Mouse (Mus musculus): ENCODE measurements at regions not wholly inside any gene's neighbourhood (a gene's known extent, or its start where the extent isn't known, plus 50 kb on each side); places are given as distances from the start of the nearest gene placed in this dataset.

- no peak for DNase-seq
Observed at GRCm38 (mm10) chr8:92302694-92303093, 54.7 kb upstream of the Irx5 start.

- DNase-seq = no peak
Observed at GRCm38 (mm10) chr8:92301029-92301428, 56.4 kb upstream of the Irx5 start.

GRCm38 (mm10) chr8:92286841-92287811 lies 70.3 kb upstream of the Irx5 start:
- DNase-seq = no peak

GRCm38 (mm10) chr8:92275755-92276154 lies 81.7 kb upstream of the Irx5 start:
- no peak for DNase-seq

GRCm38 (mm10) chr8:92272726-92273125 lies 84.7 kb upstream of the Irx5 start:
- DNase-seq = no peak

GRCm38 (mm10) chr8:92272073-92272472 lies 85.4 kb upstream of the Irx5 start:
- no peak for DNase-seq

- no peak for DNase-seq
Observed at GRCm38 (mm10) chr8:92270636-92271035, 86.8 kb upstream of the Irx5 start.

- no peak for DNase-seq
Observed at GRCm38 (mm10) chr8:92267415-92267814, 90.0 kb upstream of the Irx5 start.

- no peak for DNase-seq
Observed at GRCm38 (mm10) chr8:92260056-92260455, 97.4 kb upstream of the Irx5 start.

- DNase-seq = no peak
Observed at GRCm38 (mm10) chr8:92258258-92258657, 99.2 kb upstream of the Irx5 start.

- no peak for DNase-seq
Observed at GRCm38 (mm10) chr8:92252597-92253375, 104.6 kb upstream of the Irx5 start.

- DNase-seq = no peak
Observed at GRCm38 (mm10) chr8:92246301-92246700, 111.1 kb upstream of the Irx5 start.

GRCm38 (mm10) chr8:92240686-92241275 lies 116.6 kb upstream of the Irx5 start:
- DNase-seq = no peak

- DNase-seq = no peak
Observed at GRCm38 (mm10) chr8:92231326-92232225, 125.8 kb upstream of the Irx5 start.

- DNase-seq = no peak
Observed at GRCm38 (mm10) chr8:92229526-92229925, 127.9 kb upstream of the Irx5 start.

- no peak for DNase-seq
Observed at GRCm38 (mm10) chr8:92224929-92225328, 132.5 kb upstream of the Irx5 start.

GRCm38 (mm10) chr8:92222992-92223391 lies 134.4 kb upstream of the Irx5 start:
- DNase-seq = no peak

GRCm38 (mm10) chr8:92219181-92219890 lies 138.1 kb upstream of the Irx5 start:
- DNase-seq = no peak

- no peak for DNase-seq
Observed at GRCm38 (mm10) chr8:92217521-92217920, 139.9 kb upstream of the Irx5 start.

- no peak for DNase-seq
Observed at GRCm38 (mm10) chr8:92216176-92216575, 141.2 kb upstream of the Irx5 start.

- DNase-seq = no peak
Observed at GRCm38 (mm10) chr8:92212786-92213535, 144.5 kb upstream of the Irx5 start.

All from thymus, postnatal 36 days (tissue).